Comparison of ENCODE assay signal across 20 mouse cellular contexts in the genomic region with DNA sequence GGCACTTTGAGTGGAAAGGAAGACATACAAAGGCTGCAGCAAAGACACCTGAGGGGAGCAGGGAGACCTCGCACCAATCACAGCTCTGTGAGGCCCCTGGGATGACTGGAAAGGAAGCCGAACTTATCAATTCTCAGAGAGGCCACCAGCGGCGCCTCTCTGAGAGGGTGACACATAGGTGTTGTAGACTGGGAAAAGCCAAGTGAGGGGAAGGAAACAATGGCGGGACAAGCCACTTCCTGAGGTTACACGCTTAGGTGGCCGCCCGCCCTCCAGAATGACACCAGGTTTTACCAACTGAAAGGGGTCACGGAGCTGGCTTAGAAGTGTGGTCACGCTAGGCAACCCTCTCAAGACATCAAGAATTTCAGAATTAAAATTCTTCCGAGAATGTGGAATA.
"Had no signal": no experiment of that assay in that cellular context is flagged by ENCODE, and none has a peak within 500 bp of the region (broad histone marks: within the 10 kb centered on the region; RNA-seq: fewer than 3 reads in every experiment).

No protein-coding gene starts in this region.

- H3K4me2 ChIP-seq: liver, embryonic 13.5 days; midbrain, embryonic 13.5 days; stomach, embryonic 15.5 days had no signal

- H3K27ac ChIP-seq: kidney, postnatal 0 days; layer of hippocampus, adult 2 months; left cerebral cortex, adult 2 months; liver, embryonic 13.5 days; macrophage; midbrain, embryonic 10.5 days; midbrain, embryonic 13.5 days; stomach, embryonic 15.5 days had no signal

- H3K4me3 ChIP-seq: layer of hippocampus, adult 2 months; left cerebral cortex, adult 2 months; liver, embryonic 13.5 days; megakaryocyte, embryonic 14.5 days; midbrain, embryonic 10.5 days; midbrain, embryonic 13.5 days; myocyte; stomach, embryonic 15.5 days had no signal

- H3K4me1 ChIP-seq: midbrain, embryonic 10.5 days; midbrain, embryonic 13.5 days; stomach, embryonic 15.5 days had no signal

- DNase-seq: kidney, adult 2 months; kidney, postnatal 25 days; layer of hippocampus, adult 9-11 months; liver, embryonic 13.5 days; lung, adult 2 months; lung, postnatal 14 days; right cerebral cortex, adult 18-20 months; right cerebral cortex, postnatal 14 days; right cerebral cortex, postnatal 4 days; thymus, postnatal 25 days had no signal

- H3K9ac ChIP-seq: liver, embryonic 13.5 days; midbrain, embryonic 13.5 days; stomach, embryonic 15.5 days had no signal

- H3K27me3 ChIP-seq: liver, embryonic 13.5 days; megakaryocyte, embryonic 14.5 days; midbrain, embryonic 13.5 days; stomach, embryonic 15.5 days had no signal

- ATAC-seq: intestine, postnatal 0 days; midbrain, embryonic 13.5 days had no signal

- H3K9me3 ChIP-seq: liver, embryonic 13.5 days; megakaryocyte, embryonic 14.5 days; midbrain, embryonic 10.5 days; midbrain, embryonic 13.5 days; stomach, embryonic 15.5 days had no signal
